Mouse (Mus musculus) G1E (cell line): ENCODE data around the gene 4933406M09Rik. TPM values are rescaled to one million over a fixed set of nuclear protein-coding genes. Genes with fewer than 3 reads are reported as not detected.
A peak's percentile ranks its signal among the peaks of the same experiment; 100 is the strongest.

Experiments
- ATAC-seq: 2 replicates; pipeline ENCODE4 v1.8.0; 2016; ENCODE audit warnings: mild to moderate bottlenecking; ENCODE audit not compliant: insufficient number of reproducible peaks, poor library complexity, low FRiP score, severe bottlenecking; ENCODE audit errors: extremely low read depth
- DNase-seq: peaks from one replicate; pipeline ENCODE4 v3.0.0; 2012; ENCODE audit warnings: low spot score
- H3K27me3 ChIP-seq: 2 replicates; pipeline ENCODE4 v1.6.1; 2012; ENCODE audit warnings: mild to moderate bottlenecking, low read length, inconsistent platforms; ENCODE audit not compliant: insufficient read depth
- H3K36me3 ChIP-seq: replicated peaks from 2 replicates; pipeline ENCODE3; 2012; ENCODE audit warnings: mild to moderate bottlenecking, inconsistent platforms
- H3K4me1 ChIP-seq: 2 replicates; pipeline ENCODE4 v1.6.1; 2012; ENCODE audit warnings: low read depth, low read length, inconsistent platforms, mixed read lengths; ENCODE audit not compliant: insufficient read depth
- H3K4me3 ChIP-seq: 2 replicates; pipeline ENCODE4 v1.5.1; 2012; ENCODE audit warnings: low read depth, mild to moderate bottlenecking, inconsistent platforms, low read length, moderate library complexity, mixed read lengths
- H3K9me3 ChIP-seq: replicated peaks from 2 replicates; pipeline ENCODE4 v1.6.1; 2012; ENCODE audit warnings: inconsistent platforms
- CTCF ChIP-seq: IDR thresholded peaks from 2 replicates; pipeline ENCODE4 v1.5.1; 2012; ENCODE audit warnings: low read depth, low read length, inconsistent platforms, mixed read lengths
- GATA1 ChIP-seq: IDR thresholded peaks from 2 replicates; pipeline ENCODE4 v1.6.1; 2012; ENCODE audit warnings: borderline replicate concordance, low read length, inconsistent platforms, mixed read lengths
- GATA2 ChIP-seq: IDR thresholded peaks from 2 replicates; pipeline ENCODE4 v1.6.1; 2012; ENCODE audit warnings: low read depth, low read length, inconsistent platforms, borderline replicate concordance
- POLR2AphosphoS5 ChIP-seq: IDR thresholded peaks from 2 replicates; pipeline ENCODE4 v1.6.1; 2012; ENCODE audit warnings: low read depth, low read length, inconsistent platforms; ENCODE audit not compliant: insufficient replicate concordance
- TAL1 ChIP-seq: conservative IDR thresholded peaks from 2 replicates; pipeline ENCODE4 v1.6.1; 2012; ENCODE audit warnings: low read depth, low read length, inconsistent platforms, mixed read lengths
- polyA plus RNA-seq: library from polyadenylated mRNA; stranded (reverse); fragments of >175 nt; gene quantifications from 2 replicates; pipeline ENCODE4 v1.2.3, GENCODE M21; 2012
- total RNA-seq, 2 experiments: library from RNA; stranded (forward) in 1 of 2; stranded (reverse) in 1 of 2; fragments of 200-1000 nt in 1 of 2; fragments of >200 nt in 1 of 2; fragmentation: Nextera tagmentation in 1 of 2; gene quantifications; 2 replicates each; pipeline ENCODE4 v1.2.3; 2014 to 2017

Gene 4933406M09Rik
- total and polyA plus RNA-seq, 3 experiments: 0.16 TPM; not detected in 2

DNA sequence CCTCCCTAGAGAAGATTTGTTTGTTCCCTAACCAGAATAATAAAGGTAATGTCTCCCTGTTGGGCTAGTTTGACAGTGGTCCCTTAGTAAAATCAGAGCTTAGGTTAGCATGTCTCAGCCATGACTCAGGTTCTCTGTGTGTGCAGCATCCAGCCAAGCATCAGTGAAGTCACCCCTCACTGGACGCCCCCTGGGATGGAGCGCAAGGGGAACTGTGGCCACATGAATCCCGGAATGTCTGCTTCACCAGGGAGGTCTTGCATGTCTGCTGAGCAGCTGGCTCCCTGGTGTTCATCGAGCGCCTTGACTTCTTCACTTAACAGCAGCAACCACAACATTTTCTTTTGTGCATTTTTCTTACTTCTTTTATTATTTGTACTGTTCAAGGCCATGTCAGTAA, 8.1 kb downstream of the 4933406M09Rik start:
- peaks cover 39% of the 10 kb centered on the region for H3K27me3 ChIP-seq
- TF ChIP-seq GATA1 (no peak), POLR2AphosphoS5 (no peak), GATA2 (no peak), CTCF (no peak), TAL1 (no peak)
- ATAC-seq: no peak
- peaks cover 5% of the 10 kb centered on the region for H3K4me1 ChIP-seq
- no peaks in the 10 kb centered on the region for H3K36me3 ChIP-seq
- H3K4me3 ChIP-seq: no peak overlapping the region
- DNase-seq: no peak
- H3K9me3 ChIP-seq: no peaks in the 10 kb centered on the region

DNA sequence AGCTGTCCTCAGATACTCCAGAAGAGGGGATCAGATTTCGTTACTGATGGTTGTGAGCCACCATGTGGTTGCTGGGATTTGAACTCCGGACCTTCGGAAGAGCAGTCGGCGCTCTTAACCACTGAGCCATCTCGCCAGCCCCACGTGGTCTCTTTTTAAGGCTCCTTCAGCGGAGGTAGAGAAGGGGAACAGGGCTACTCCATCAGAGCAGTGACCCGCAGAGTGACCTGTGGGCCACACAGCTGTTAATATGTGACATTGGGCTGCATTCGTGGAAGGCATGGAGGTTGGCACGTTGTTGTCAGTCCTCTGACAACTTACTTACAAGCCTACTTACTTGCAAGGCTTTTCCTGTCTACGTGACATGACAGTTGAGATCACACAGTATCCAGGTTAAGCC, 12.5 kb downstream of the 4933406M09Rik start:
- H3K4me3 ChIP-seq: no peak overlapping the region
- no peaks in the 10 kb centered on the region for H3K36me3 ChIP-seq
- ATAC-seq (no peak), DNase-seq (no peak)
- H3K4me1 ChIP-seq: peaks cover 9% of the 10 kb centered on the region
- peaks cover 2% of the 10 kb centered on the region; the same call in 1 of the 2 replicates for H3K9me3 ChIP-seq
- TF ChIP-seq GATA2 (no peak), TAL1 (no peak), GATA1 (no peak), CTCF (no peak), POLR2AphosphoS5 (no peak)
- peaks cover 13% of the 10 kb centered on the region for H3K27me3 ChIP-seq

DNA sequence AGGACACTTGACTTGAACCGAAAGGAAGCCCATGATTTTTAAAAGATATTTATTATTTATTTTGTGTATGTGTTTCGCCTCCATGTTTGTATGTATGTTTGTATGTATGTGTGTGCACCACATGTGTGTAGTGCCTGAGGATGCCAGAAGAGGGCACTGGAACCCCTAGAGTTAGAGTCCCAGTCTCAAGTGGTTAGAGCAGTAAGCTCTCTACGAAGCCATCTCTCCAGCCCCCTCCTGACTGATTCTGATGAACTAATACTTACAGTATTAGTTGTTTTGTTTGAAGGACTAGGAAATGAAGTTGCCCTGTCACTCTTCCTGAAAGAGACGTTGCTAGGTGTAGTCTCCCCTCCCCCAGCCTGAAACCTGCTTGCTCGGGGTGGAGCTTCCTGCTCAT, 14.0 kb downstream of the 4933406M09Rik start:
- DNase-seq (peak; percentile 26), ATAC-seq (peak; percentile 76)
- Histone ChIP-seq H3K4me1 (peaks cover 5% of the 10 kb centered on the region), H3K27me3 (peaks cover 6% of the 10 kb centered on the region), H3K9me3 (peaks cover 2% of the 10 kb centered on the region; the same call in 1 of the 2 replicates), H3K4me3 (peak overlapping the region; percentile 45; the same call in 1 of the 2 replicates), H3K36me3 (no peaks in the 10 kb centered on the region)
- TF ChIP-seq POLR2AphosphoS5 (no peak), TAL1 (no peak), GATA1 (no peak), CTCF (0 out of 2 replicates have a peak, but pooled peaks have one; percentile 25), GATA2 (no peak)

DNA sequence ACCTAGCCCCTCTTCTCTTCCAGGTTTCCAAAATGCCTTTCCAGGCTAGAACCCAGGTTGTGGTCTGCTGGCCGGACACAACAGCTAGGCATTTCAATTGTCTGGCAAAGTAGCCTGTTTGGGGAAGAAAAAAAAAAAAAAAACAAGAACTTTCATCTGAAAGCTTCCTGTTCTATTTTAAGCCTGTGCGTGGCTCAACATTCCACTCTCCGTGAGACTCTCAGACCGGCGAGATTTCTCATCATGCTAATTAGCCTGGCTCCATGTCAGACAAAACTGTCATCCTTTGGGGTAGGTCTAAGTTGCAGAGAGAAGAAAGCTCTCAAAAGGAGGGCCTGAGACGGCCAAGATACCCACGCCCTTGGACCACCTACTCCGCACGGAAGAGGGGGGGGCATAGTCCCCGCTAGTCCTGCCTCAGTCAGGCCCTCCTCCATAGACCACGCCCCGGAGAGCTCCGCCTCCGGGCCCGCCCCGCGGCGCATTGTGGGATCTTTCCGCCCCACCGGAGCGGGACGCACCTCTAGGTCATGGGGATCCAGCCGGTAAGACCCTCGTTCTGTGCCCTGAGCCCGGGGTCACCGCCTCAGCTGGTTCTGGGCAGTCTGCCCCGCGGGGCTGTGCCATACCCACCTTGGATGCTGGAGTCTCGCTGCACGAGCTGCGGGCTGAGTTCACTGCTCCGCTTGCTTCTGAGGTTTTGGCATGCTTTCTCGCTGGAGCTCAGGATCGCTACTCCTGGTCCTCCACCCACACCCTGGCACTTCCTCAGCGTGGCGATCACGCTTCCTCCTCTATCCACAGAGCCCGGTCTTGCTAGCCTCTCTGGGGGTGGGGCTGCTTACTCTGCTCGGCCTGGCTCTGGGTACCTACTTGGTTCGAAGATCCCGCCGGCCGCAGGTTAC, 20.0 kb downstream of the 4933406M09Rik start, which contains the start of gene Cyb5r1:
Cyb5r1 (plus strand) TSS at position 51 of the 905 bp plus-strand sequence.
- H3K27me3 ChIP-seq: no peaks in the 10 kb centered on the region
- ATAC-seq (peak; percentile 91), DNase-seq (peak; percentile 85)

DNA sequence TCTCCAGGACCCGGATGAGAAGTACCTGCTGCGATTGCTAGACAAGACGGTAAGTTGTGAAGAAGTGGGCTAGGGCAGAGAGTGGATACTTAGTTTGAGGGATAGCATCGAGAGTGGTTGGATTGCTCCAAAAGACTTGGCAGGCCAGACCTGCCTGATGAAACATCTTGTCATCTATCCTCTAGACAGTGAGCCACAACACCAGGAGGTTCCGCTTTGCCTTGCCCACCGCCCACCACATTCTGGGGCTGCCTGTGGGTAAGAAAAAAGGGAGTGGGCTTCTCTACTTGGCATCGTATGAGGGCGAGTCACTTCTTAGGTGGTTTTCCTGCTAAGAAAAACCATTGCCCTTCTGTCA, 20.7 kb downstream of the 4933406M09Rik start:
- Histone ChIP-seq H3K27me3 (no peaks in the 10 kb centered on the region), H3K36me3 (peaks cover 51% of the 10 kb centered on the region), H3K9me3 (no peaks in the 10 kb centered on the region), H3K4me1 (peaks cover 31% of the 10 kb centered on the region), H3K4me3 (peak overlapping the region; percentile 83)
- ATAC-seq (no peak), DNase-seq (peak; percentile 32)
- no peak for TF ChIP-seq GATA1
- TF ChIP-seq GATA2: no peak
- no peak for TF ChIP-seq TAL1
- TF ChIP-seq POLR2AphosphoS5: no peak
- TF ChIP-seq CTCF: no peak

More for the DNA sequence above, 20.0 kb downstream of the 4933406M09Rik start, which contains the start of gene Cyb5r1:
- H3K4me3 ChIP-seq: peak within 1 kb of the TSS; percentile 83
- peaks cover 45% of the 10 kb centered on the region for H3K36me3 ChIP-seq
- no peaks in the 10 kb centered on the region for H3K9me3 ChIP-seq
- no peak for TF ChIP-seq TAL1
- TF ChIP-seq POLR2AphosphoS5: no peak
- no peak for TF ChIP-seq GATA2
- TF ChIP-seq CTCF: no peak
- no peak for TF ChIP-seq GATA1
- H3K4me1 ChIP-seq: peaks cover 27% of the 10 kb centered on the region

DNA sequence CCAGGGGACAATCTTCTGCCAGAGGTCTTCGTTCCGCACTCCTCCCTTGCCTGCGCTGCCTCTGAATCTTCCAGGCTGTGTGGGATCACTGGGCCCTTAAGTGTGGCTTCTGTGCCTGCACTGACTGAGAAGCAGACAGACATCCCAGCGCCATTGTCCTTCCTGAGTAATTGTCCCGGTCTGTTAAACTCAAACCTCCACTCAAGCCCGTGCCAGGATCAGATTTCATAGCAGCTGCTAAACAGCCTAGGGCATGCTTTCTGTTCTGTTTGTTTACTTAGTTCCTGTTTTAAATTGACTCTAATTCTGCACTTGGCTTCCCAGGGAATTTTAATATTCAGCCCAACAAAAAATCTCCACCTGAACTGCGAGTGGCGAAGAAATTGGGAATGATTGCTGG, 22.3 kb downstream of the 4933406M09Rik start:
- peaks cover 31% of the 10 kb centered on the region for H3K4me1 ChIP-seq
- no peaks in the 10 kb centered on the region for H3K27me3 ChIP-seq
- DNase-seq: no peak
- no peak overlapping the region for H3K4me3 ChIP-seq
- TF ChIP-seq GATA2 (no peak), TAL1 (no peak), POLR2AphosphoS5 (no peak), CTCF (no peak), GATA1 (no peak)
- no peak for ATAC-seq
- H3K36me3 ChIP-seq: peaks cover 66% of the 10 kb centered on the region
- H3K9me3 ChIP-seq: no peaks in the 10 kb centered on the region
